Comparison of ENCODE assay signal across 8 mouse cellular contexts in genomic region chr10:71347509-71347949, GRCm38 (mm10). TPM values are rescaled to one million over a fixed set of nuclear protein-coding genes. Genes with fewer than 3 reads are reported as not detected.
DNase-seq lines count a peak whose midpoint lies in the region; ATAC-seq lines count a peak whose summit lies in the region.

Ipmk (plus strand) TSS chr10:71347763.

- H3K27me3 ChIP-seq in hindbrain, embryonic 11.5 days (ENCODE audit: control insufficient read depth, insufficient read depth, low read length): no peaks in the 10 kb centered on the region

- H3K9ac ChIP-seq in hindbrain, embryonic 11.5 days (ENCODE audit: low read depth, low read length): peak within 1 kb of the TSS; percentile 87

- peak within 1 kb of the TSS; percentile 96 for H3K4me2 ChIP-seq in hindbrain, embryonic 11.5 days (replicated peaks; ENCODE audit: low read depth, low read length)

- no peaks in the 10 kb centered on the region for H3K9me3 ChIP-seq in hindbrain, embryonic 11.5 days (ENCODE audit: control insufficient read depth, low read length)

- peak; percentile 92 for ATAC-seq in hindbrain, embryonic 11.5 days (ENCODE audit: low FRiP score)

- under 1% methylated on average over 48 of the region's 49 CpGs for WGBS in hindbrain, embryonic 11.5 days

- peak within 1 kb of the TSS; percentile 68 for H3K27ac ChIP-seq in hindbrain, embryonic 11.5 days (ENCODE audit: low read depth, low read length)

- peaks cover 8% of the 10 kb centered on the region; the same call in 1 of the 2 replicates for H3K4me1 ChIP-seq in hindbrain, embryonic 11.5 days (replicated peaks; ENCODE audit: control insufficient read depth, insufficient read depth, low read length)

- H3K4me3 ChIP-seq in hindbrain, embryonic 11.5 days (ENCODE audit: low read depth, low read length): peak within 1 kb of the TSS; percentile 86

- peak; percentile 99 for DNase-seq in MN1 (ENCODE audit: low spot score)
- peak; percentile 100 for DNase-seq in cerebellum, adult 9-10 months
- peak; percentile 97 to 100 for DNase-seq in frontal cortex, adult 2 months (ENCODE audit: extremely low spot score in 1 of 2, low spot score in 1 of 2)
- DNase-seq in hindbrain, embryonic 11.5 days (ENCODE audit: low spot score): peak; percentile 97
- peak; percentile 100 for DNase-seq in layer of hippocampus, postnatal 10 days (ENCODE audit: low spot score in 2 of 2)
- peak; percentile 99 for DNase-seq in lung, postnatal 10 days
- DNase-seq in ovary, postnatal 36 days (ENCODE audit: low spot score): peak; percentile 100
- DNase-seq in thymus, postnatal 25 days: peak; percentile 95

- no peaks in the 10 kb centered on the region for H3K36me3 ChIP-seq in hindbrain, embryonic 11.5 days (ENCODE audit: control insufficient read depth, insufficient read depth, low read length)

RNA-seq across cellular contexts. Expression of gene Ipmk, which starts in this region (rescaled TPM):
- polyA plus RNA-seq in frontal cortex, adult 2 months (2012; rRNA removed): 16.3 and 18.5 TPM in 2 replicates
- 20.9 and 21.4 TPM in 2 replicates for polyA plus RNA-seq in hindbrain, embryonic 11.5 days (2014; fragmentation: Nextera tagmentation; extraction: Ambion mirVana)
- 10 to 100 TPM; 32.5 to 33.6 TPM for total RNA-seq in layer of hippocampus, postnatal 10 days (2021)

Comparison
In these comparisons a context has a peak if more than half of its experiments do, and no peak if none do; other contexts are left out.
1. Peak in every context shown above with its lines: DNase-seq, ATAC-seq, H3K4me3 ChIP-seq and H3K27ac ChIP-seq.